Mouse (Mus musculus): ENCODE measurements around the gene Sap18.
"Not testable (repeated sequence)": the region's sequence is repeated elsewhere in the genome, so short reads cannot be mapped to it uniquely, and the experiment has no call there.

Sap18 gene

DNA sequence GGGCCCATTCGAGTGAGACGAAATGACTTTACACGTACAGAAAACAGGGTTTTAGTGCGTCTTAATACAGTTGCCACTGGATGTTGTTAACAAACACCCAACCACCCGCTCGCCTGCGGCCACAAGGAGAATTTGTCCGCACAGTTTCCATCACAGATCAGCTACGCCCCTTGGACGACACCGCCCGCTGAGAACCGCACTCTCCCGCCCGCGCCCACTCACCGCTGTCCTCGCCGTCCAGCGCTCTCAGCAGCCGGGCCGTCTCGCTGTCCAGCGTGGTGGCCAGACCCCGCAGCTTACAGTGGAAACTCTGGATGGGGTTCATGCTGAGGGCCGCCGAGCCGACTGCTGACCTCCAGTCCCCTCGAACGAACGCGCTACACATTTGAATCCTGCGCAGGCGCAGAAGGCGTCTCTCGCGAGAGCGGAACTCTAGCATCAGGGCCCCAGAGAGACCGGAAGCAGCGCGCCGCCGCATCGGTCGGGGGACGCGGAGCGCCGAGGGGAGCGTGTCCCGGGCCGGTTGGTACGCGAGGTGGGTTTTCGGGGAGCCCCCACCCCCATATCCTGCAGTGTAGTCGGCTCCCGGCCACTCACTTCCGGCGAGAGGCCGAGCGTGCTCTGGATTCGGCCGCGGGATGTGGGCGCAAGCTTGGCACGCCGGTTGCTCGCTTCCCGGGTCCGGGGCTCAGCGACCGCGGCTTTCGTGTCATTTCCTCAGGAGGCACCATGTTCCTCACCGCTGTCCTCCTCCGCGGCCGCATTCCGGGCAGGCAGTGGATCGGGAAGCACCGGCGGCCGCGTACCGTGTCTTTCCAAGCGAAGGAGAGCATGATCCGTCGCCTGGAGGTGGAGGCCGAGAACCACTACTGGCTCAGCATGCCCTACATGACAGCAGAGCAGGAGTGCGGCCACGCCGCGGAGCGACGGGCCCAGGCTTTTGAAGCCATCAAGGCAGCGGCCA is 28.1 kb downstream of the Sap18 start, which contains the start of the genes Ska3 and Mrpl57:
Gene Ska3, minus strand, starts transcription at position 398 of the 964 bp plus-strand sequence.
Gene Mrpl57, plus strand, starts transcription at position 447 of the 964 bp plus-strand sequence.
- peak; percentile 95 for DNase-seq (ENCODE audit: low spot score)

DNA sequence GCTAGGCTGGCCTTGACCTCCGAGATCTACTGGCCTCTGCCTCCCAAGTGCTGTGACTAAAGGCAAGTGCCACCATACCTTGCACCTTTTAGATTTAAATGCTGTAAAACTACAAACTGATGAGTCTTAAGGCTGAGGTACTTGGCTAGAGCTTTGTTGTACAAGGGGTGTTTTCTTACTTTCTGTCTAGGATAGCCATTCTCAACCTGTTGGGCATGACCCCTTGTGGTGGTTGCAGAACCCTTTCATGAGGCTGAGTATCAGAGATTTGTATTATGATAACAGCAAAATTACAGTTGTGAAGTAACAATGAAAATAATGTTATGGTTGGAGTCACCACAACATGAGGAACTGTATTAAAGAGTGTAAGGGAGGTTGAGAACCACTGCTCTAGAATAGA is 29.3 kb downstream of the Sap18 start:
- peak; percentile 23 for DNase-seq (ENCODE audit: low spot score)

DNA sequence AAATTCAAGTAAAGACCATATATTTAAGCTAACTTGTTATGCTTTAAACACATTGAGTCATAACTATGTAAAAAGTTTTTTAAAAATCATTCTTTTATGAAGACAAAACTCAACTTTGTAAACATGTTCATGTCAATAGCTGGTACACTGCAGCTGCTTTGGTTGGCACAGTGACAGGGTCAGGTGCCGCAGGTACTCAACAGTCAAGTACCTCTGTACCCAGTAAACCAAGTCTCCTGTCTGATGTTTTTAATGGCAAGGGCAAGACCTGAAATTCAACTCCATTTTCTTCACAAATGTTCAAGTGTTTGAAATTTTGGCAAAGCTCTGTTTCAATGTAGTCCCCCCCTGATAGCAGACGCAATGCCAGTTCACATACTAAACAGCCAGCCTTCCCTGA is 35.5 kb downstream of the Sap18 start:
- no peak for DNase-seq (ENCODE audit: low spot score)

GRCm38 (mm10) chr14:57835157-57835556 is 37.2 kb downstream of the Sap18 start:
- no peak for DNase-seq (ENCODE audit: low spot score)

GRCm38 (mm10) chr14:57844535-57844934 is 46.6 kb downstream of the Sap18 start:
- DNase-seq (ENCODE audit: low spot score) = no peak

DNA sequence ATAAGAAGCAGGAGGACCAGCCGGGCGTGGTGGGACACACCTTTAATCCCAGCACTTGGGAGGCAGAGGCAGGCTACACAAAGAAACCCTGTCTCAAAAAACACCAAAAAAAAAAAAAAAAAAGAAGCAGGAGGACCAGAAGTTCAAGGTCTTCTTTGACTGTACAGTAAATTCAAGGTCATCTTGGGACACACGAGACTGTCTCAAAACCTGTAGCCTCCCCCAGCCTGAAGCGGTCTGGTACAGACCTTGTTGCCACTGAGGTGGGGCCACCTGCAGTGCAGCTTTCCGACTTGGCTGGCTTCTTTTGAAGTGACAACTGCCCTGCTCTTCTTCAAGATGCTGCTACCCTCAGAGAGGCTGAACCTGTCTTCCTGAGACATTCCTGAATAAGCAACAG is 50.1 kb downstream of the Sap18 start:
- DNase-seq (ENCODE audit: low spot score) = not testable (repeated sequence)

DNA sequence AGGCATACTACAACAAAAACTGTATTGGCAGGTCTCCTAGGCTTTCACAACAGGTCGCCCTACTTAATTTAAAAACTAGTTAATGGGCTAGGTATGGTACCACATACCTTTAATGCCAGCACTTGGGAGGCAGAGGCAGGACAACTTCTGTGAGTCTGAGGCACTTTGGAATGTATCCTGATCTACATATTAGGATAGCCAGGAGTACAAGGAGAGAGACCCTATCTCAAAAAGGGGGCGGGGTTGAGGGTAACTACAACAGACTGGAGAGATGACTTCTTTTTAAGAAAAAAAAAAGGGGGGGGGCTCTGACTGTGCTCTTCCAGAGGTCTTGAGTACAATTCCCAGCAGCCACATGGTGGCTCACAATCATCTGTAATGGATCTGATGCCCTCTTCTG is 50.7 kb downstream of the Sap18 start:
- DNase-seq (ENCODE audit: low spot score) = no peak

- peak; percentile 36 for DNase-seq (ENCODE audit: low spot score)
Measured at GRCm38 (mm10) chr14:57850330-57850729, 52.4 kb downstream of the Sap18 start.

- no peak for DNase-seq (ENCODE audit: low spot score)
Measured at GRCm38 (mm10) chr14:57852961-57853360, 55.0 kb downstream of the Sap18 start.

GRCm38 (mm10) chr14:57856037-57856436 is 58.1 kb downstream of the Sap18 start:
- DNase-seq (ENCODE audit: low spot score) = not testable (repeated sequence)
